Mouse (Mus musculus) kidney, embryonic 14.5 days (tissue): Measurements from ENCODE around the gene Mcfd2. TPM values are rescaled to one million over a fixed set of nuclear protein-coding genes. Genes with fewer than 3 reads are reported as not detected.

Experiments
- ATAC-seq: fragments of 200-750 bp; cut with Nextera tagmentation; 2 replicates; pipeline ENCODE4 v1.8.0; 2017; ENCODE audit warnings: moderate number of reproducible peaks, mild to moderate bottlenecking, moderate TSS enrichment, moderate library complexity; ENCODE audit not compliant: low FRiP score, low TSS enrichment
- H3K27ac ChIP-seq: fragments of 300-500 bp; sonication (generic); 2 replicates; pipeline ENCODE4 v1.5.1; 2014; ENCODE audit warnings: low read depth, mild to moderate bottlenecking, low read length, moderate library complexity, mixed read lengths
- H3K27me3 ChIP-seq: fragments of 300-500 bp; sonication (generic); 2 replicates; pipeline ENCODE4 v1.6.1; 2014; ENCODE audit warnings: mild to moderate bottlenecking, low read length; ENCODE audit not compliant: control insufficient read depth, insufficient read depth
- H3K36me3 ChIP-seq: fragments of 300-500 bp; sonication (generic); 2 replicates; pipeline ENCODE4 v1.6.1; 2014; ENCODE audit warnings: low read length, mixed read lengths; ENCODE audit not compliant: control insufficient read depth, insufficient read depth
- H3K4me1 ChIP-seq: fragments of 300-500 bp; sonication (generic); 2 replicates; pipeline ENCODE4 v1.6.1; 2014; ENCODE audit warnings: low read length, mixed read lengths; ENCODE audit not compliant: control insufficient read depth, insufficient read depth
- H3K4me2 ChIP-seq: fragments of 300-500 bp; sonication (generic); replicated peaks from 2 replicates; pipeline ENCODE4 v1.6.1; 2014; ENCODE audit warnings: low read depth, mild to moderate bottlenecking, low read length
- H3K4me3 ChIP-seq: fragments of 300-500 bp; sonication (generic); 2 replicates; pipeline ENCODE4 v1.5.1; 2014; ENCODE audit warnings: mild to moderate bottlenecking, low read length
- H3K9ac ChIP-seq: fragments of 300-500 bp; sonication (generic); 2 replicates; pipeline ENCODE4 v1.6.1; 2014; ENCODE audit warnings: low read depth, mild to moderate bottlenecking, low read length, moderate library complexity
- H3K9me3 ChIP-seq: fragments of 300-500 bp; sonication (generic); 2 replicates; pipeline ENCODE4 v1.6.1; 2016; ENCODE audit warnings: low read length; ENCODE audit not compliant: control insufficient read depth
- WGBS: fragments of 180-500 bp; shearing (Covaris S2); extraction: QIAGEN DNeasy Blood & Tissue Kit; methylation state at CpG from one replicate; pipeline ENCODE4 v1.1.7; 2014; 5-methylcytosine and 5-hydroxymethylcytosine counted together
- polyA plus RNA-seq: library from polyadenylated mRNA; unstranded; fragments of >200 nt; fragmentation: Nextera tagmentation; extraction: Ambion mirVana; gene quantifications from 2 replicates; pipeline ENCODE4 v1.2.1, GENCODE M21; 2014

The Mcfd2 gene
- polyA plus RNA-seq, 1 experiment from 2014 or later: 104 TPM

- H3K27ac ChIP-seq: no peak overlapping the region
- no peaks in the 10 kb centered on the region for H3K27me3 ChIP-seq
- 85% methylated on average over 5 of the region's 5 CpGs for WGBS
- no peak overlapping the region for H3K4me3 ChIP-seq
- H3K4me2 ChIP-seq: no peak overlapping the region
- H3K9me3 ChIP-seq: no peaks in the 10 kb centered on the region
- ATAC-seq: no peak
- no peaks in the 10 kb centered on the region for H3K36me3 ChIP-seq
- H3K4me1 ChIP-seq: no peaks in the 10 kb centered on the region
- H3K9ac ChIP-seq: no peak overlapping the region
Measured at GRCm38 (mm10) chr17:87293125-87293524, 27.4 kb upstream of the Mcfd2 start.

DNA sequence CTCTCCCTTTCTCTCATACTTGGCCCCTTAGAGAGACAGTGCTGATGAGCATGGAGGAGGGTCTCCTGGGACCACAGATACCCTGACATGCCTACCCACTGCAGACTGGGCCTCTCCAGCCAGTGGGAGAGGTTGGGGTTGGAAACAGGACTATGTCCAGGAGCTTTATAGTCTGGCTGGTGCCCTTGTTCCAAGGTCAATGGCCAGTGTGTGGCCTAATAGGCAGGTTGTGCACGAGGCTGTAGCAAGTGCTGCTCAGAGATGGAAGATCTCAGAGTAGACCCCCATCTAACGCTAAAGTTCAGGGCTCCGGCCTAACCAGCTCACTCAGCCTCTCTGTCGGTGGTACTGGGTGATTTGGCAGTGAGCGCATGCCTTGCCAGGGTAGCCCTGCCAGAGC is 26.0 kb upstream of the Mcfd2 start:
- Histone ChIP-seq H3K27ac (no peak overlapping the region), H3K4me3 (no peak overlapping the region), H3K36me3 (no peaks in the 10 kb centered on the region), H3K9ac (no peak overlapping the region), H3K27me3 (no peaks in the 10 kb centered on the region), H3K9me3 (no peaks in the 10 kb centered on the region), H3K4me2 (no peak overlapping the region), H3K4me1 (no peaks in the 10 kb centered on the region)
- 90% methylated on average over 5 of the region's 5 CpGs for WGBS
- ATAC-seq: no peak

GRCm38 (mm10) chr17:87291037-87291436 is 25.3 kb upstream of the Mcfd2 start:
- no peak overlapping the region for H3K27ac ChIP-seq
- no peak for ATAC-seq
- no peaks in the 10 kb centered on the region for H3K4me1 ChIP-seq
- H3K9me3 ChIP-seq: no peaks in the 10 kb centered on the region
- no peaks in the 10 kb centered on the region for H3K27me3 ChIP-seq
- 75% methylated on average over 7 of the region's 7 CpGs for WGBS
- no peaks in the 10 kb centered on the region for H3K36me3 ChIP-seq
- H3K4me3 ChIP-seq: no peak overlapping the region
- H3K4me2 ChIP-seq: no peak overlapping the region
- H3K9ac ChIP-seq: no peak overlapping the region

DNA sequence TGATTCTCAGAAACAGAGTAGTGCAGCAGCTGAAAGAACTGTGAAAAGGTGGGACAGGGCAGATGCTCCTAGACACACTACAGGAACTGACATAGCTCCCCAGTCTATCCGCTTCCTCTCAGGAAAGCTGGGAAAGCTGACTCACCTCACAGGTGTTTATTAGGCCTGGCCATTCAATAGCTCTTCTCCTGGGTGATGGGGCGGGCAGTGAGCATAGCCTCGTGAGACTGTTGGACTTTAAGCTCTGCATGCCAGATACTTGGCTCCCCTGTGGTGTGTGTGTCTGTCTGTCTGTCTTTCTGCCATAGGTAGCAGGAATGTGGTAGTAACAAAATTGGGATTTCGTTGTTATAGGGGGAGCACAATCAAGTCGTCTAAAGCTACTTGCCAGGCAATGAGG is 23.6 kb upstream of the Mcfd2 start:
- H3K9ac ChIP-seq: no peak overlapping the region
- no peak overlapping the region for H3K4me2 ChIP-seq
- H3K36me3 ChIP-seq: no peaks in the 10 kb centered on the region
- H3K4me3 ChIP-seq: no peak overlapping the region
- H3K27ac ChIP-seq: no peak overlapping the region
- no peak for ATAC-seq
- H3K9me3 ChIP-seq: no peaks in the 10 kb centered on the region
- no peaks in the 10 kb centered on the region for H3K4me1 ChIP-seq
- WGBS: 65% methylated on average over 5 of the region's 5 CpGs
- peaks cover 4% of the 10 kb centered on the region for H3K27me3 ChIP-seq

DNA sequence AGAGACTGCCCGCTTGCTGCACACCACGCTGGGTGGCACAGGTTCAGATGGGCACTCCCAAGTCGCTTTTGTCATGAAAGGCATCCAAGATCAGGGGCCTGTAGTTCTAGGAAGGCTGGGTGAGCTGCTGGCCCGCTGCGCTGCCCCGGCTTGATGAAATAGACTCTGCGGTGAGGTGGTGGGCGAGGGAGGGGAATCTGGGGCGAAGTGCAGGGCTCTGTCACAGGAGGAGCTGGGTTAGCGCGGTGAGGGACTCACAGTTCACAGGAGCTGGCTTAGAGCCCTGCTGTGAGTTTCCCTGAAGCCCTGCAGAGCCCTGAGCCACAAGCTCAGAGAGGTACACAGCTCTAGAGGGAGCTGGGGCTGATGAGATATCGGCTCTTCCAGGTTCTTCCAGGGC is 22.4 kb upstream of the Mcfd2 start:
- Histone ChIP-seq H3K27ac (no peak overlapping the region), H3K4me3 (no peak overlapping the region), H3K9me3 (no peaks in the 10 kb centered on the region), H3K27me3 (peaks cover 8% of the 10 kb centered on the region), H3K4me2 (no peak overlapping the region), H3K9ac (no peak overlapping the region), H3K4me1 (no peaks in the 10 kb centered on the region), H3K36me3 (no peaks in the 10 kb centered on the region)
- WGBS: 44% methylated on average over 12 of the region's 12 CpGs
- ATAC-seq: no peak

DNA sequence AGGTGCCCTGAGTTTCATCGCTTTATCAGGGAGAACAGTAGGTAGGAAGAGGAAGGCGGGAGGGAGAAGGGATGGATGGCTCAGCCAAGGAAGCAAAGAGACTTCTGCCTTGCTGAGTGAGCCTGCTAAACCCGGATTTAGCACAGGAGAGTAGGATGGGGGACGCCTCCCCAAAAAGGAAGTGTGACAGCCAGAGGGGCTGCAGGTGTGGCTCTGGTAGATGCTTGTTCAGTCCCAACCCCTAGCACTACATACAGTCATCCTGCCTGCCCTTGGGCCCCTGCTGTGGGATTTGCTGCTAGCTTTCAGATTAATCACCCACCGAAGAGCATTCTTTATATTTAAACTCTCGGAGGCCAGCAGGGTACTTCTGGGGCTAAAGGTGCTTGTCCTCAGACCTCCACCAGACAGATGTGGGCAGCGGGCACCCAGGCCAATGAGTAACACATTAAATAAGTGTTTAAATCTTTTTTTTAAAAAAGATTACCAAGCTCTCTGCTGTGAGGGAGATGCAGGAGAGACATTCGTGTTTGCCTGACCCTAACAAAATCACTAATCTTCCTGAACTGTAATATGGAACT is 21.6 kb upstream of the Mcfd2 start:
- H3K27me3 ChIP-seq: peaks cover 8% of the 10 kb centered on the region
- H3K4me3 ChIP-seq: no peak overlapping the region
- no peaks in the 10 kb centered on the region for H3K36me3 ChIP-seq
- no peak overlapping the region for H3K27ac ChIP-seq
- H3K4me2 ChIP-seq: no peak overlapping the region
- no peaks in the 10 kb centered on the region for H3K4me1 ChIP-seq
- no peaks in the 10 kb centered on the region for H3K9me3 ChIP-seq
- WGBS: 72% methylated on average over 8 of the region's 8 CpGs
- no peak for ATAC-seq
- H3K9ac ChIP-seq: no peak overlapping the region

GRCm38 (mm10) chr17:87286481-87287143 is 20.9 kb upstream of the Mcfd2 start:
- WGBS: 59% methylated on average over 8 of the region's 8 CpGs
- Histone ChIP-seq H3K27me3 (peaks cover 8% of the 10 kb centered on the region), H3K4me1 (peaks cover 2% of the 10 kb centered on the region; the same call in 1 of the 2 replicates), H3K36me3 (no peaks in the 10 kb centered on the region), H3K27ac (no peak overlapping the region), H3K4me2 (no peak overlapping the region), H3K4me3 (no peak overlapping the region), H3K9me3 (no peaks in the 10 kb centered on the region), H3K9ac (no peak overlapping the region)
- no peak for ATAC-seq

DNA sequence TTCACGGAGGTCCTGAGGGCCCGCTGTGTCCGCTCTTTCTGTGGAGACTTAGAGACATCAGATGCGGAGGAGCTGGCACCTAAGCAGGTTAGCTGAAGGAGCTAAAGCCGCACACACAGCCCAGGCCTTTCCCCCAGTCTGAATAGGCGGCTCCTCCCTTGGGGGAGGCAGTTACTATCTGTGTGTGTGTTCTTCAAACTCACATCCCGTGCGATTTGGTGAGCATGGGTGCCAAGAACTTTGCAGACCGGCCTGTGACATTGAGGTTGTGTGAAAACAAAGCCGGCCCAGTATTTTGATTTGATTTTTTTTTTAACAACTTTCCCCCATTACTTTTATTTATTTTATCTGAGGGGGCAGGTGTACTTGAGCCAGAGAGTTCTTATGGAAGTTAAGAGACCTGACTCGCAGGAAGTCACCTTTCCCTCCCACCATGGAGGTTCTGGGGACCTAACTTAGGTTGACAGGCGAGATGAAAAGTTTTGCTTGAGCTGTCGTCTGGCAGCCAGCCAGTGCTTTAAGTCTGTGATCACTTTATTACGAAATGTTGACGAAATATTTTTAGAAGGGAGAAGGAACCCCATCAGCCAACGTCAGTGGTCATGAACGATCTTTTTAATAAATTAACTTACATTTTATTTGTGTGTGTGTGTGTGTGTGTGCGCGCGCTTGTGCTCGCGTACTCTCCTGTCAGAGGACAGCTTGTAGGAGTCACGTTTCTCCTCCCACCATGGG is 20.2 kb upstream of the Mcfd2 start:
- 61% methylated on average over 23 of the region's 23 CpGs for WGBS
- H3K4me1 ChIP-seq: peaks cover 6% of the 10 kb centered on the region; the same call in 1 of the 2 replicates
- H3K4me2 ChIP-seq: no peak overlapping the region
- H3K9me3 ChIP-seq: no peaks in the 10 kb centered on the region
- H3K9ac ChIP-seq: no peak overlapping the region
- no peaks in the 10 kb centered on the region for H3K36me3 ChIP-seq
- H3K27me3 ChIP-seq: peaks cover 8% of the 10 kb centered on the region
- H3K4me3 ChIP-seq: no peak overlapping the region
- H3K27ac ChIP-seq: no peak overlapping the region
- no peak for ATAC-seq

GRCm38 (mm10) chr17:87284482-87285040 is 18.8 kb upstream of the Mcfd2 start:
- no peak overlapping the region for H3K27ac ChIP-seq
- H3K9me3 ChIP-seq: no peaks in the 10 kb centered on the region
- peaks cover 8% of the 10 kb centered on the region for H3K27me3 ChIP-seq
- peaks cover 6% of the 10 kb centered on the region; the same call in 1 of the 2 replicates for H3K4me1 ChIP-seq
- no peak overlapping the region for H3K4me2 ChIP-seq
- 62% methylated on average over 7 of the region's 7 CpGs for WGBS
- ATAC-seq: no peak
- no peak overlapping the region for H3K9ac ChIP-seq
- H3K4me3 ChIP-seq: peak overlapping the region; percentile 5; the same call in 1 of the 2 replicates
- H3K36me3 ChIP-seq: no peaks in the 10 kb centered on the region
